Mouse (Mus musculus) regulatory T cell (primary cell): ENCODE data around the gene Plxnb1.

Source experiments
- in situ Hi-C: fragments of 300-600 bp; cut with MboI, MseI; formaldehyde crosslinking; loops from one replicate; pipeline ENCODE4 v1.15.1; 2025; ENCODE audit warnings: high pct_unique_total_duplicates

The Plxnb1 gene

GRCm38 (mm10) chr9:109059136-109059903 lies 35.9 kb upstream of the Plxnb1 start, which contains the start of gene Trex1:
TSS of gene Trex1 (minus strand) at chr9:109059734.
- in situ Hi-C loops: loop anchor here (5.0 to 10.0 kb wide), 2 partner anchors 482 to 1755 kb away; partner anchors contain the start of gene Wdr6

DNA sequence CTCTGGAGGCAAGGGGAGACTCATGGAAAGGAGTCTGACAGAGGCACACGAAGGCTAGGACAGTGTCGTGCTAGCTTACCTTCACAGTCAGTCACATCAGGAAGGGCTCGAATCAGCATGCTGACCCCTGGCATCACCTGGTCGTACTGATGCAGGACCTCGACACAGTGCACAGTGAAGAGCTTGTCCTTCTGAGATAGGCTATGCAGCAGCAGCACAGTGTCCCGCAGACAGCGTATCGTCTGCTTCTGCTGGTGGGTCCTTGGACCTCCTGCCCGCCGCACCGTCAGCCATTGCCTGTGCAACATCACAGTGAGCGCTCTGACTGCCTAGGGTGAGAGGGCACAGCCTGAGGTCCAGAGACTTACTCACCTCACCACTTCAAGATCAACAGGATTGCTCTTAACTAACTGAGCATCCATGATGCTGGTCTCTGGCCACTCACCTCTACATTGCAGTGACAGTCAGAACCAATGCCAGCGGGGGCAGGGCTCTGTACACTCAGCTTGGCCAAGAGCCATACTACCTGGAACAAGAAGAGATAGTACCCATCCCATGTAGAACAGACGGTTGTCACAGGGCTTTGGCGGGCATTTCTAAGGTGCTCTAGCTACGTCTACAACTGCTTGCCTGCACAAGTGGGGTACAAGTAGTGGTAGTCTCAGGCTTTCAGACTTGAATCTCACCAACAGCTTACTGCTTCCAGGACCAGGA lies 34.8 kb upstream of the Plxnb1 start:
- in situ Hi-C loops: no loop called here

- in situ Hi-C loops: no loop called here
These were observed 34.3 kb upstream of the Plxnb1 start for GRCm38 (mm10) chr9:109060898-109061295.

DNA sequence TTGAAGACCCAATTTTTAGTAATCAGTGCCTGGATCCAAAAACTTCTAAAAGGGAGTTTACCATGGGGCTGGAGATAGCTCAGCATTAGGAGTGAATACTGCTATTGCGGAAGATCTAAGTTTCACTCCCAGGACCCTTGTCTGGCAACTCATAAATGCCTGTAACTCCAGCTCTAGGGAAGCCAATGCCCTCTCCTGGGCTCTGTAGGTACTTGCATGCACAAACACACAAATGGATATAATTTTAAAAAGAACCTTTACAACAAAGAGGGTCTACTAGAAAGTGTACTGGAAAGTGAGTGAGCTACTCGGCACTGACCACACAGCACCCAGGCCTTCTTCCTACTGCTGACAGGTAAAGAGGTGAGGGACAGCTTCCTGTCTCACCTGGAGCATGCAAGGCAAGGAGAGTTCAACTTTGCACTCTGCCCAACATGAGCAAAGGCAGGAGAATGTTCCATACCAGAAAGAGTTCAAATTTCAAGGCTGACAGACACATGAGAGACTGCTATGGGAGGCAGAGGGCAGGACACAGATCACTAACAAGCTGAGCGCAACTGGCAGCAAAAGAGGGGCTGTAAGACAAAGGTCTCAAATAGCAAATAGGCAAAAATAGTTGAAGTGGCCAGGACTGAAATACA lies 27.0 kb upstream of the Plxnb1 start:
- in situ Hi-C loops: no loop called here

GRCm38 (mm10) chr9:109073661-109074573 lies 21.3 kb upstream of the Plxnb1 start, which contains the start of gene Atrip:
TSS of gene Atrip (minus strand) at chr9:109074124.
- in situ Hi-C loops: no loop called here

- in situ Hi-C loops: loop anchor here (5.0 kb wide), 1 partner anchor 42 kb away; no protein-coding TSS in a partner anchor
These were observed 14.7 kb upstream of the Plxnb1 start for GRCm38 (mm10) chr9:109080516-109080915.

DNA sequence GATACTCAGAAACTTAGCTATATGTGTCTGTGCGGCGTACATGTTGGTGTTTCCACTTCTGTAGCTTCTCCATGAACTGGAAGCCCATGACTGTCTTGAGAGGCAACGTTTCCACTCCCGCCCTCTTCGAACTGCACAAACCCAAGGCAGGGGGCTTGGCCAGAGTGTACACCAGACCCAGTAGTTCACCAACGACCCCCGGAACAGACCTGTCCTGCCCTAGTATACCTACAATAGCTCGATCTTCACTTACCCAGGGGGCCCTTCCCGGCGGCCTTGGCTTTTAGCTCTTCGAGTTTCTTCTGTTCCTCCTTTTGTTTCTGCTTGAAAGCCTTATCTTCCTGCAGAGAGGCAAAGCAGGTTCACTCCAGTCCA lies 13.5 kb upstream of the Plxnb1 start:
- in situ Hi-C loops: loop anchor here (5.0 kb wide), 1 partner anchor 41 kb away; no protein-coding TSS in a partner anchor

DNA sequence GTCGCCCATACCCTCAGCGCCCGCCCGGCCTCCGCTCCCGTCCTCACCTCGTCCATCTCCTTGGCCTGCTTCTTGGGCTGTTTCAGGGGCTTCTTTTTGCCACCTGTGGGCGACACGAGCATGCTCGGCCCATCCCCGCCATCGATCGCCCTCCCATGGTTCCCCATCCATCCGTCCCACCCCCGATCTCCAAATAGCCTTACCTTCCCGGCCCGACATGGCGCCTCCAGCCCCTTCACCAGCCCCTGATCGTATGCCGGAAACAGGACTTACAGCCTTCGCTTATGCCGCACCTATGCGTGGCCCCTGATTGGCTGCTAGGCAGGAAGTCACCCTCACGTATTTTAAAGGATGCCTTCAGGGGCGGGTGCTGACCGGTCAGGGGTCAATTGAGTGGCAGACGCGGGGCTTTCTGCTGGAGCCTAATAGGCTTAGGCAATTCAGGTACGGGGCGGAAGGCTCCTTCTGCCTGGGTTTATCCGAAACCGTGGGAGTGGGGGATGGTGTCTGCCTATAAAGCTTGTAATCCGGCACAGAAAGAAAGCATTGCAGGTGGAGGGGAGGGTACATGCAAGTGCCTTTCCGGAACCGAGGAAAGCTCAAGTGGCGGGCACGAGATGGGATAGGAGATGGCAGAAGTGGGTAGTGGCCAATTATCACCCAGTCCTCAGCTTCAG lies 12.9 kb upstream of the Plxnb1 start, which contains the start of the genes Ccdc51 and Tma7:
Gene Ccdc51 (plus strand): TSS at position 370 of the 677 bp plus-strand sequence.
Gene Tma7 (minus strand): TSS at position 464 of the 677 bp plus-strand sequence.
- in situ Hi-C loops: loop anchor here (5.0 kb wide), 1 partner anchor 40 kb away; no protein-coding TSS in a partner anchor

GRCm38 (mm10) chr9:109084922-109085321 lies 10.3 kb upstream of the Plxnb1 start:
- in situ Hi-C loops: loop anchor here (5.0 kb wide), 1 partner anchor 37 kb away; no protein-coding TSS in a partner anchor

DNA sequence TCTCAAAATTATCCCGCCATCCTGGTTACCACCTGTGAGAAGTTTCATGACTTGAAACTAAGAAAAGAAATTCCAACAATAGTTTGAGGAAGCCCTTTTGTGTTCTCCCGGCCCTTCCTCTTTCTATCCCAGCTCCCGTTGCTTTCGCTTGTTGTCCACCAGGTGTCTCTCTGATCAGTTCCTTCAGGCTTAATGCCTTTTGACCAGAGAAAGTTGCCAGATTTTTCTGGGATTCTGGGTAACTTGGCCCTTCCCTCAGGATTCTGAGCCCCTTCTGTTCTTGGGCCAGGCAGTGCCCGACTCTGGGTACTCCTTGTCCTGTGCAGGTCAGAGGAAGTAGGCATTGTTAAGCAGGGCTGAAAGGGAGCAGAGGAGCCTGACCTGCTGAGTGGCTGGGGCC lies 7.2 kb upstream of the Plxnb1 start:
- in situ Hi-C loops: no loop called here

DNA sequence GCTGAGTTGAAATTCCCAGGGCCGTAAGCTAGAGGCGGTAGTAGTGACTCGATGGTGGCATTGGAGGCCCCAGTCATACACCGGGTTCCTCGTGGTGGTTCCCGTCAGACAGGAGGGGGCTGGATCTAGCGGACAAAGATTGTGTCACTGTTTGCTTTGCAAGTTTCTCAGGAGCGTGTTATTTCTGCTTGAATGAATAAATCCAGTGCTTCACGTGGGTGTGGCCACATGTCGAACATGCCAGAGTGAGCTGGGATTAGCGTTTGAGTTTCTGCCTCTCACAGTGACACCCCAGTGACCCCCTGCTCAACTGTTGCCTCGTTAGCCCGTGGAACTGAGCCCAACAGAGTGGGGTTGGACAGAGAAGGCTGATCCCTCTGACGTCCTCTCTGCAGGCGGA lies 4.7 kb upstream of the Plxnb1 start:
- in situ Hi-C loops: loop anchor here (10.0 kb wide), 1 partner anchor 236 kb away; the partner anchor contains the start of gene Slc26a6

GRCm38 (mm10) chr9:109091802-109092201 lies 3.4 kb upstream of the Plxnb1 start:
- in situ Hi-C loops: loop anchor here (10.0 kb wide), 1 partner anchor 237 kb away; the partner anchor contains the start of gene Slc26a6

- in situ Hi-C loops: loop anchor here (10.0 kb wide), 1 partner anchor 238 kb away; the partner anchor contains the start of gene Slc26a6
These were observed 2.4 kb upstream of the Plxnb1 start for GRCm38 (mm10) chr9:109092799-109093198.

DNA sequence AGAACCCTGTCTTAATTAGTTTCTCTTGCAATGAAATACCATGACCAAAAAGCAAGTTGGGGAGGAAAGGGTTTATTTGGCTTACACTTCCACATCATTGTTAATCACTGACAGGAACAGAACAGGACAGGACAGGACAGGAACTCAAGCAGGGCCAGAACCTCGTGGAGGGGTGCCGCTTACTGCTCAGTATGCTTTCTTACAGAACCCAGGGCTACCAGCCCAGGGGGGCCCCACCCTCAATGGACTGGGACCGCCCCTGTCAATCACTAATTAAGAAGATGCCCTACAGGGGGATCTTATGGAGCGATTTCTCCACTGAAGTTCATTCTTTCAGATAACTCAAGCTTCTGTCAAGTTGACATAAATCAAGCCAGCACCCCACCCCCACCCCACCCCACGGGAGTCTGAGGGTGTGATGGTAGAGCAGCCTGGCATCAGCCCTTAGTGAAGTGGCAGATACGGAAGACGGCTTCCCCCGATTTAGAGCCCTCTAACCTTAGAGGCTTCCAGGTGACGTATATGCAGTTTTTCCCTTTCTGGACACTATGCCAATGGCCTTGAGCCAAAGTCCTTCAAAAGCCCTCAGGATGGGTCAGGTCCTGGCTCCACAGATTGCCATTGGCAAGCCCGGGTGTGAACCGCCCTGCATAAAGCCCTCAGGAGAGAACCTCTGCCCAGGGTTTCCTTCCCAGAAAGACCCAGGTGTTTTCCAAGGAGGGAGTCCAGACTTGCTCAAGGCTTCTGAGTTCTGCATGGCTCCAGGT lies 1.2 kb upstream of the Plxnb1 start:
- in situ Hi-C loops: loop anchor here (10.0 kb wide), 1 partner anchor 239 kb away; the partner anchor contains the start of gene Slc26a6

DNA sequence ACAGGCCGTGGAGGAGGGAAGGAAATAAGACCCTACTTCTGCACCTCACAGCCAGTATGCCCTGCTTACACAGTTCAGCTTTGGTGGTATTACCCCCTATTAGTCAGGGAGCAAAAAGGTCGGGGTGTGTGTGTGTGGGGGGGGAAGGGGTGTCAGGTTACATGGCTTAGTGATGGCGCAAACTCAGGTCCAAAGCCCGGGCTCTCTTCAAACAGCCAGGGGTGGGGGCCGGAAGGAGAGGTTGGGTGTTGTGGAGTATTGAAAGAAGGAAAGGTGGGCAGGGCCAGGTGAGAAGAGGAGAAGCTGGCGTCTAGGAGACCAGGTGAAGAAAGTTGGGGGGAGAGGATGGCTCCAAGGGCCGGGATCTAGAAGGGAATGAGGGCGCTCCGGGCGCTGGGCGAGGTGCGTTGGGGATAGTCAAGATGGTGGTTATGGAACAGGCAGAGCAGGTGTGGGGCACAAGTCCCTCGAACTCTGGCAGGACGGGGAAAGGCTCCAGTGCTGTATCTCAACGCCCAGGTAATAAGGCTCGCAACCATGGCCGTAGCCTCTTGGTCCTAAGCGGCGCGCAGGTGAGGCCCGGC lies 544 bp upstream of the Plxnb1 start:
- in situ Hi-C loops: loop anchor here (10.0 kb wide), 1 partner anchor 240 kb away; the partner anchor contains the start of gene Slc26a6

- in situ Hi-C loops: loop anchor here (10.0 kb wide), 1 partner anchor 241 kb away; the partner anchor contains the start of gene Slc26a6
These were observed 1.1 kb downstream of the Plxnb1 start for GRCm38 (mm10) chr9:109096251-109096661.

DNA sequence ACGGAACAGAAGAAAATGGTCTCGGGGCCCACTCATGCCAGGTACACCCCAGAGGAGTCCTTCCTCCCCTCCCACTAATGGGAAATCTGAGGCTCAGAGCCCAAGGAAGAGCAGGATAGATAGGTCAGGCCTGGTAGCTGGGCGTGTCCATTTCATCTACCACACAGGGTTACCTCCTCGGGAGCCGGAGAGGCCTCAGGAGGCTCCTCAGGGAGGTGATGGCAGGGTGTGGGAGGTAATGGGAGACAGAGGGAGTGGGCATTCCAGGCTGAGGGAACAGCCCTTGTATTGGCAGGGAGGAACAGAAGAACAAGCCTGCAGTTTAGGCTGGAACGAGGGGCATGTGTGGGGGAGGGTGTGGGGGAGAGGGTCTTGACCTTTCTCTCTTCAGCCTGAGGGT lies 1.7 kb downstream of the Plxnb1 start:
- in situ Hi-C loops: loop anchor here (10.0 kb wide), 1 partner anchor 242 kb away; the partner anchor contains the start of gene Slc26a6

DNA sequence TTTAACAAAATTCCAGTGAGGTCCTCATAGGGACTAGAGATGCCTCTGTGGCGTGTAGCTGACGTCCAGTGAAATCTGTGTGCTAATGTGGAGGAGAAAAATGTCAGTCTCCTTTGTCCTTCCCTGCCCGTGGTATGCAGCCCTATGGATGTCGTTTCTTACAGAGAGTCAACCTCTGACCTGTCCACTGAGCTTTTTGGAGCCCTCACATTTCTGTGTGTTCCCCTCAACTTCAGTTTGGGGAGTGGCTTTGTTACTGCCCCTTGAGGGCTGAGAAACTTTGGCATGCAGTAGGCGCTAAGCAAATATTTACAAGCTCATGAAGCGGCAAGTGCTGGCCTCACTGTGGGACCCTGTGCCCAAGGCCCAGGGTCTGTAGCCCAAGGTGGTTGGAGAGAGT lies 2.1 kb downstream of the Plxnb1 start:
- in situ Hi-C loops: loop anchor here (10.0 kb wide), 1 partner anchor 242 kb away; the partner anchor contains the start of gene Slc26a6
